Mouse (Mus musculus): Measurements from ENCODE around the gene Gm9045. TPM values are rescaled to one million over a fixed set of nuclear protein-coding genes. Genes with fewer than 3 reads are reported as not detected.
"Not testable (repeated sequence)": the region's sequence is repeated elsewhere in the genome, so short reads cannot be mapped to it uniquely, and the experiment has no call there.

Gene Gm9045
- not detected for total RNA-seq (2021)
- long read RNA-seq, experiment 1: 0 reads
- long read RNA-seq, experiment 2: 0 reads

- not testable (repeated sequence) for DNase-seq (ENCODE audit: low spot score in 2 of 2)
Measured at GRCm38 (mm10) chr10:118337731-118338130, at the start of gene Gm9045. Gene Gm9045 (minus strand): TSS chr10:118337831.

DNA sequence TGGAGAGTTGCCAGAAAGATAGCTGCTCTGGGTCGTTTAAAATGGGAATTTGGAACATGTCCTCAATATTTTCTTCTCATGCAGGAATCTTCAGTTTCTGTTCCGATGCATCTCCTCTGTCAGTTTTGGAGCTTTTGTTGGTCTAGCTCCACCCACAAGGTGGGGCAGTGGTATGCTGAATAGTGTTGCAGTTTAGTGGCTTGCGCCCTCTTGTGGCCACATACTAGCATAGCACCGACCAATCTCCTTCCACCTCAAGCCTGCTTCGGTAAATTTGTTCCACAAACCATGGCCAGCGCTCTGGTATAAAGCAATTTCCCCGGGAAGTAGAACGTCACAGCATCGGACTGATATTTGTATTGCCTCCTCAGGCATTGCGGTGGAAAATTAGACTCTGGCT lies 32.8 kb upstream of the Gm9045 start:
- peak; percentile 81 to 84 for DNase-seq (ENCODE audit: low spot score in 2 of 2)

DNA sequence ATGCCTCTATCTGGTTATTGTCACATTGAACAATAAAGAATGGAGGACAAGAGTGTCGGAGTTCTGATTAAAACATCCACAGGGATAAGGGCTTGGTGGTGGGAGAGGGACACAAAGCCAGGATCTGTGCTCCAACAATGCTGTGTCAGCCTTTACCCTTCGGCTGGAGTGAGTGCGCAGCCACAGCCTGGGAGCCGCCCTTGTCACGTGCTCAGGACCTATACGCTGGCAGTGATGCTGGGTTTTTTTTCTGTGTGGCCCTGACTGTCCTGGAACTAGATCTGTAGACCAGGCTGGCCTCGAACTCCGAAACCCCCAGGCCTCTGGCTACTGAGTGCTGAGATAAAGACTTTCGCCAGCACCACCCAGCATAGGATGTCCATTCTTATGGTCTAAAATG lies 31.9 kb upstream of the Gm9045 start:
- DNase-seq (ENCODE audit: low spot score in 2 of 2): no peak

DNA sequence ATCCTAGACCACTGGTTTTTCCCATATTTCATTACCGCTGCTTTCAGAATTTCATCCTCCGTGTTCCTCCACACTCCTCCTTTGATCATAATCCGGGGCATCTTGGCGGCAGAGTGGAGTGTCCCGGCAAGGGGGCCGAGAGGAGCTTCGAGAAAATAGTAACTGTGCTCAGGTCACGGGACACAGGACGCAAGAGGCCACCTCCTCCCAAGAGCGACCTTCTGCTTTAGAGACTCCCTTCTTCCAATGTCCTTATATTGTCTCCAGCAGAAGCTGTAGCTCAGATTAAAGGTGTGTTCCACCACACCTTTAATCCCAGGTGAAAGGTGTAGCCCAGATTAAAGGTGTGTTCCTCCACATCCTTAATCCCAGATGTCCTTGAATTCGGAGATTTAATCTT lies 16.4 kb upstream of the Gm9045 start, which contains the start of gene Gm9049:
Gm9049 (minus strand) TSS at position 101 of the 400 bp plus-strand sequence.
- DNase-seq (ENCODE audit: low spot score in 2 of 2): not testable (repeated sequence)

- not testable (repeated sequence) for DNase-seq (ENCODE audit: low spot score in 2 of 2)
Measured at GRCm38 (mm10) chr10:118348579-118348978, 10.9 kb upstream of the Gm9045 start, which contains the start of gene Gm9048. Gene Gm9048 (minus strand): TSS chr10:118348679.

DNA sequence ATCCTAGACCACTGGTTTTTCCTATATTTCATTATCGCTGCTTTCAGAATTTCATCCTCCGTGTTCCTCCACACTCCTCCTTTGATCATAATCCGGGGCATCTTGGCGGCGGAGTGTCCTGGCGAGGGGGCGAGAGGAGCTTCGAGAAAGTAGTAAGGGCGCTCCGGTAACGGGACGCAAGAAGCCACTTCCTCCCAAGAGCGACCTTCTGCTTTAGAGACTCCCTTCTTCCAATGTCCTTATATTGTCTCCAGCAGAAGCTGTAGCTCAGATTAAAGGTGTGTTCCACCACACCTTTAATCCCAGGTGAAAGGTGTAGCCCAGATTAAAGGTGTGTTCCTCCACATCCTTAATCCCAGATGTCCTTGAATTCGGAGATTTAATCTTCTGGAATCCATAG lies 5.5 kb upstream of the Gm9045 start, which contains the start of gene Gm9046:
Gm9046 (minus strand) TSS at position 101 of the 400 bp plus-strand sequence.
- not testable (repeated sequence) for DNase-seq (ENCODE audit: low spot score in 2 of 2)

DNA sequence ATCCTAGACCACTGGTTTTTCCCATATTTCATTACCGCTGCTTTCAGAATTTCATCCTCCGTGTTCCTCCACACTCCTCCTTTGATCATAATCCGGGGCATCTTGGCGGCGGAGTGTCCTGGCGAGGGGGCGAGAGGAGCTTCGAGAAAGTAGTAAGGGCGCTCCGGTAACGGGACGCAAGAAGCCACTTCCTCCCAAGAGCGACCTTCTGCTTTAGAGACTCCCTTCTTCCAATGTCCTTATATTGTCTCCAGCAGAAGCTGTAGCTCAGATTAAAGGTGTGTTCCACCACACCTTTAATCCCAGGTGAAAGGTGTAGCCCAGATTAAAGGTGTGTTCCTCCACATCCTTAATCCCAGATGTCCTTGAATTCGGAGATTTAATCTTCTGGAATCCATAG lies 5.3 kb downstream of the Gm9045 start, which contains the start of gene Gm9044:
Gm9044 (minus strand) TSS at position 101 of the 400 bp plus-strand sequence.
- not testable (repeated sequence) for DNase-seq (ENCODE audit: low spot score in 2 of 2)

GRCm38 (mm10) chr10:118326869-118327268 lies 10.8 kb downstream of the Gm9045 start, which contains the start of gene Gm9040:
Gene Gm9040 (minus strand): TSS chr10:118326969.
- DNase-seq (ENCODE audit: low spot score in 2 of 2): not testable (repeated sequence)

DNA sequence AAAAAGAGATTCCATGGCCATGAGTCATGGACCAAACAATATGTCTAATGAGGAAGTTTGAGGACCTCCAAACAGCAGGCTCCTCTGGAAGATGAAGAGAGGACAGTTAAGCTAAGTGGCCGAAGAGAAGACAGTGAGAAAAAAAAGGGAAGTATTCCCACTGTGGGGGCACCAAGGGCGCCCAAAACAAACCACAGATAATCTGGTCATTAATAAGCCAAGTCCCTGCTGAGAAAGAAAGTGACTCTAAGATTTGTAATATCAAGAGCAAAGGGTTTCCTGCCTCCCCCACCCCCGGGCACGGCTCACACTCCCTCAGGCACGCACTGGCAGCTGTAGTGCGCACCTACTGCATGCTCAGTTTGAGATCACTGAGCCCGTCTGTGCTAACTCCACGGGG lies 18.6 kb downstream of the Gm9045 start:
- no peak for DNase-seq (ENCODE audit: low spot score in 2 of 2)

DNA sequence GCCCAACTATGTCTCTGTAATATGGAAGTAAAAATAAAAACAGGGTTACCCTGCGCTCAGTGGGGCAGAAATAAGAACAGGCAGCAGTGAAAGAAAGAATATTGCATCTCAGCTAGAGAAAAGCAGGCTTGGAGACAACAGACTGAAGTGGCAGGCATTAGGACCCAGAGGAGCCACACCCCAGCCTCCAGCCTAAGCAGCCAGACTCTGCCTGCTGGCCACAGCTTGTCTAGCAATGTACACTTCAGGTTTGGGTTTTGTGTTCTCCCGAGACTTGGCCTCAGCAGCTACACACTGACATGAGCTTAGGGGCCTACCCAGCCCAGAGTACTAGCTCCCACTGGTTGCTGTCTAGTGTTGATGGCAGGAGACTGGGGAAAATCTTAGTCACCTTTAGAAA lies 35.5 kb downstream of the Gm9045 start:
- DNase-seq (ENCODE audit: low spot score in 2 of 2): not testable (repeated sequence)

DNA sequence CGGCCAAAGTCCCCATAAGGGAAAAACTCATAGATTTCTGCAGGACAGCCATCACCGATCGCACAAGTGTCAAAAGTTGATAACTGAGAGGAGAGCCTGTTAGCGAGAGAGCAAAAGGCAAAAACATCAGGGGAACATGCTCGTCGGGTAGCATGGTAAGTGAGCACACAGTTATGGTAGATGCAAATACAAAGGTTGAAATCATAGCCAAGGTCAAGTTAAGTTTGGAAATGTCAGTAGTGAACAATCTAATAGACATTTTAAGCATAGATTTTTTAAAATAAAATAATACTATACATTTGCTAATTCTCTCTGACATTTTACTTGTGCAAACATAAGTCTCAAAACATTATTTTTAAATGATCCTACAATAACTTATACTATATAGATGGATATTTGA lies 42.7 kb downstream of the Gm9045 start, which contains the start of gene Iltifb:
Iltifb (minus strand) TSS at position 101 of the 400 bp plus-strand sequence.
- no peak for DNase-seq (ENCODE audit: low spot score in 2 of 2)

Other genes starting within 250 kb of the Gm9045 start
- 1 to 10 TPM; 7.6 to 7.8 TPM for gene Mdm1, start 196.0 kb downstream of the Gm9045 start, total RNA-seq (2021)
- not detected for gene Il22, start 132.9 kb downstream of the Gm9045 start, total RNA-seq (2021)
- under 1 TPM; 0.77 to 0.86 TPM for gene Gm32717, start 97.1 kb downstream of the Gm9045 start, total RNA-seq (2021)
- under 1 TPM; 0.77 to 0.86 TPM for gene Gm32802, start 79.1 kb downstream of the Gm9045 start, total RNA-seq (2021)
- not detected for gene Iltifb, start 42.8 kb downstream of the Gm9045 start, total RNA-seq (2021)
- not detected for gene Gm9040, start 10.9 kb downstream of the Gm9045 start, total RNA-seq (2021)
- gene Gm9044, start 5.4 kb downstream of the Gm9045 start, total RNA-seq (2021): not detected
- not detected for gene Gm9046, start 5.4 kb upstream of the Gm9045 start, total RNA-seq (2021)
- not detected for gene Gm9048, start 10.8 kb upstream of the Gm9045 start, total RNA-seq (2021)
- not detected for gene Gm9049, start 16.3 kb upstream of the Gm9045 start, total RNA-seq (2021)
- gene Ifng, start 103.2 kb upstream of the Gm9045 start, total RNA-seq (2021): not detected

All from left cerebral cortex, adult 18-20 months (tissue).